Mouse (Mus musculus): ENCODE data around the gene Klk12.

The Klk12 gene

GRCm38 (mm10) chr7:43796355-43796754 lies 27.7 kb downstream of the Klk12 start:
- no peak for DNase-seq (ENCODE audit: low spot score)

GRCm38 (mm10) chr7:43797333-43797769 lies 28.7 kb downstream of the Klk12 start, which contains the start of gene Klk8:
Gene Klk8 (plus strand): TSS chr7:43797577.
- DNase-seq (ENCODE audit: low spot score) = peak; percentile 59

- peak; percentile 55 for DNase-seq (ENCODE audit: low spot score)
Observed at GRCm38 (mm10) chr7:43797844-43798462, 29.3 kb downstream of the Klk12 start.

- DNase-seq (ENCODE audit: low spot score) = no peak
Observed at GRCm38 (mm10) chr7:43799876-43800275, 31.2 kb downstream of the Klk12 start.

GRCm38 (mm10) chr7:43810994-43811393 lies 42.3 kb downstream of the Klk12 start, which contains the start of gene Klk7:
Gene Klk7 (plus strand): TSS chr7:43811294.
- DNase-seq (ENCODE audit: low spot score) = no peak

GRCm38 (mm10) chr7:43815211-43815610 lies 46.5 kb downstream of the Klk12 start:
- no peak for DNase-seq (ENCODE audit: low spot score)

GRCm38 (mm10) chr7:43816746-43817145 lies 48.0 kb downstream of the Klk12 start:
- DNase-seq (ENCODE audit: low spot score) = no peak

- DNase-seq (ENCODE audit: low spot score) = no peak
Observed at GRCm38 (mm10) chr7:43821581-43821980, 52.9 kb downstream of the Klk12 start.

Measured in T-cell, adult 2 months (primary cell).